Mouse (Mus musculus) stomach, postnatal 0 days (tissue): ENCODE data around the gene Sycp2l.
"Not testable (repeated sequence)": the region's sequence is repeated elsewhere in the genome, so short reads cannot be mapped to it uniquely, and the experiment has no call there.

Experiments
- CTCF ChIP-seq: IDR thresholded peaks from 2 replicates; pipeline ENCODE4 v1.5.1; 2016; ENCODE audit warnings: antibody characterized with exemption, low read depth, mild to moderate bottlenecking, moderate library complexity
- EP300 ChIP-seq: optimal IDR thresholded peaks from 2 replicates; pipeline ENCODE3; 2016; ENCODE audit warnings: antibody characterized with exemption

DNA sequence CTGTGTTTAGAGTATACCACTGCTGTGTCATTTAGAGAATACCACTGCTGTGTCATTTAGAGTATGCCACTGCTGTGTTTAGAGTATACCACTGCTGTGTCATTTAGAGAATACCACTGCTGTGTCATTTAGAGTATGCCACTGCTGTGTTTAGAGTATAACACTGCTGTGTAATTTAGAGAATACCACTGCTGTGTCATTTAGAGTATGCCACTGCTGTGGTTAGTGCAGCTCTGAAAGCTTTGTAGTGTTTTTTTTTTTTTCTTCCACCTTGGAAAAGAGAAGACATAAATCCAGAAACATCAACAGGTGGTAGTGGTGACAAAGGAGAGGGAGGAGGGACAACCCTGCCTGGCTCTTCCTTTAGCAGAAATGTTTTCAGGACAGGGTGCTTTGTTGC lies 91.5 kb downstream of the Sycp2l start:
- not testable (repeated sequence) for TF ChIP-seq CTCF, EP300
